Mouse (Mus musculus) limb, embryonic 11.5 days (tissue): ENCODE data around the gene Gm10803. TPM values are rescaled to one million over a fixed set of nuclear protein-coding genes. Genes with fewer than 3 reads are reported as not detected.
A peak's percentile ranks its signal among the peaks of the same experiment; 100 is the strongest.
"Not testable (repeated sequence)": the region's sequence is repeated elsewhere in the genome, so short reads cannot be mapped to it uniquely, and the experiment has no call there.

Experiments used
- ATAC-seq: fragments of 200-750 bp; cut with Nextera tagmentation; 2 replicates; pipeline ENCODE4 v1.8.0; 2017; ENCODE audit warnings: low read depth; ENCODE audit not compliant: insufficient number of reproducible peaks, low FRiP score, low TSS enrichment
- DNase-seq: peaks from one replicate; pipeline ENCODE4 v3.0.0-alpha.2; 2015; ENCODE audit warnings: low spot score
- H3K27ac ChIP-seq: fragments of 300-500 bp; sonication (generic); replicated peaks from 2 replicates; pipeline ENCODE4 v1.5.1; 2014; ENCODE audit warnings: low read depth, mild to moderate bottlenecking, low read length
- H3K27me3 ChIP-seq: fragments of 300-500 bp; sonication (generic); 2 replicates; pipeline ENCODE4 v1.6.1; 2014; ENCODE audit warnings: mild to moderate bottlenecking, low read length, mixed read lengths; ENCODE audit not compliant: control insufficient read depth, insufficient read depth
- H3K36me3 ChIP-seq: fragments of 300-500 bp; sonication (generic); 2 replicates; pipeline ENCODE4 v1.6.1; 2014; ENCODE audit warnings: mild to moderate bottlenecking, low read length, moderate library complexity, mixed read lengths; ENCODE audit not compliant: control insufficient read depth, insufficient read depth
- H3K4me1 ChIP-seq: fragments of 300-500 bp; sonication (generic); 2 replicates; pipeline ENCODE4 v1.6.1; 2014; ENCODE audit warnings: low read length, mixed read lengths; ENCODE audit not compliant: control insufficient read depth, insufficient read depth
- H3K4me2 ChIP-seq: fragments of 300-500 bp; sonication (generic); 2 replicates; pipeline ENCODE4 v1.6.1; 2014; ENCODE audit warnings: low read depth, mild to moderate bottlenecking, moderate library complexity; ENCODE audit not compliant: severe bottlenecking
- H3K4me3 ChIP-seq: fragments of 300-500 bp; sonication (generic); 2 replicates; pipeline ENCODE4 v1.5.1; 2014; ENCODE audit warnings: low read depth, low read length
- H3K9ac ChIP-seq: fragments of 300-500 bp; sonication (generic); 2 replicates; pipeline ENCODE4 v1.6.1; 2014; ENCODE audit warnings: mild to moderate bottlenecking, low read length
- H3K9me3 ChIP-seq: fragments of 300-500 bp; sonication (generic); 2 replicates; pipeline ENCODE4 v1.6.1; 2016; ENCODE audit warnings: low read length; ENCODE audit not compliant: control insufficient read depth
- WGBS: fragments of 180-500 bp; shearing (Covaris S2); extraction: QIAGEN DNeasy Blood & Tissue Kit; methylation state at CpG from one replicate; pipeline ENCODE4 v1.1.7; 2014; 5-methylcytosine and 5-hydroxymethylcytosine counted together
- polyA plus RNA-seq: library from polyadenylated mRNA; unstranded; fragments of >200 nt; fragmentation: Nextera tagmentation; extraction: Ambion mirVana; gene quantifications from 2 replicates; pipeline ENCODE4 v1.2.1, GENCODE M21; 2014

Gene Gm10803
- not detected in 2 replicates for polyA plus RNA-seq

DNA sequence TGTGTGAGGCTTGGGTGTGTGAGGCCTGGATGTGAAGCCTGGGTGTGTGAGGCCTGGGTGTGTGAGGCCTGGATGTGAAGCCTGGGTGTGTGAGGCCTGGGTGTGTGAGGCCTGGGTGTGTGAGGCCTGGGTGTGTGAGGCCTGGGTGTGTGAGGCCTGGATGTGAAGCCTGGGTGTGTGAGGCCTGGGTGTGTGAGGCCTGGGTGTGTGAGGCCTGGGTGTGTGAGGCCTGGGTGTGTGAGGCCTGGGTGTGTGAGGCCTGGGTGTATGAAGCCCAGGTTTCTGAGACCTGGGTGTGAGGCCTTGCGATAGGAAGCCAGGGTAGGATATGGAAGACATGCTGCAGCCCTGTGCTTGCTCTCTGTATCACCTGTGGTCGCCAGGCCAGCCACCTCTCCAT lies at the start of gene Gm10803:
TSS of gene Gm10803 (plus strand) at position 301 of the 400 bp plus-strand sequence.
- H3K4me2 ChIP-seq, H3K27me3 ChIP-seq, ATAC-seq, H3K9ac ChIP-seq, H3K4me3 ChIP-seq, H3K9me3 ChIP-seq, H3K4me1 ChIP-seq, H3K36me3 ChIP-seq, DNase-seq, H3K27ac ChIP-seq: not testable (repeated sequence)
- WGBS, result 91% methylated on average over 2 of the region's 2 CpGs

DNA sequence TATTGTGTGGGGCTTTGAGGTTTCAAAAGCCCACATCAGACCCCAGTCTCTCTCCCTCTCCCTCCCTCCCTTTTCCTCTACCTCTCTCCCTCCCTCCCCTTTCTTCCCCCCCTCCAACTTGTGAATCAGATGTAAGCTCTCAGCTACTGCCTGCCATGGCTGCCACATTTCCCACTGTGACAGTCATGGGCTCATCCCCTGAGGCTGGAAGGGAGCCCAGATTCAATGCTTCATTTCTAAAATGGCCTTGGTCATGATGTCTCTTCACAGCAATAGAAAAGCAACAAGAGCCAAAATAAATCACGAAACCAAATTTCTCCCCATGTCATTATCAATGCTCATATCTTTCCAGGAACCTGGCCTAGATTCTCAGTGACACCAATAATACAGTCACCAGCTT lies 49.5 kb upstream of the Gm10803 start:
- Histone ChIP-seq H3K9ac (no peak overlapping the region), H3K27ac (no peak overlapping the region), H3K9me3 (no peaks in the 10 kb centered on the region), H3K4me1 (0 out of 2 replicates have a peak, but pooled peaks cover 5% of the 10 kb centered on the region), H3K27me3 (no peaks in the 10 kb centered on the region), H3K4me2 (no peak overlapping the region), H3K4me3 (no peak overlapping the region), H3K36me3 (no peaks in the 10 kb centered on the region)
- WGBS, result 93% methylated on average over 1 of the region's 1 CpGs
- DNase-seq (no peak), ATAC-seq (no peak)

DNA sequence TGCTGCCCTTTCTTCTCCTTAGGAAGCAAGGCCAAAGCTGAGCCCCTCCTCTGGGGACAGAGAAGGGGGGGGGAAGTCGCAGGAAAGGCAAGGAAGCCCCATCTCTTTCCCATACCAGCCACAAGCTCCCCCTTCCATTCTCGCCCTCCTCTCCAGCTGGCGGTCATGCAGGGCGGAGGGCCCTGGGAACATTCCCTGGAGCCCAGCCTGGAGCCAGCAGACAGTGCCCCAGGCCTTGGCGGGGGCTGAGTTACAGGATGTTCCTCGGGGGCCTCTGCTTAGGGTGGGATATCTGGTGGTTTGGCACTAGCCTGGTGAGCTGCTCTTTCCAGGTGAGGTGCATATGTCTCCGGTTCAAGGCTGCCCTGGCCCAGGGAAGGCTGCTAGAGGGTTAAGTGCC lies 48.2 kb upstream of the Gm10803 start:
- H3K4me3 ChIP-seq, result no peak overlapping the region
- ATAC-seq, result no peak
- H3K27ac ChIP-seq, result no peak overlapping the region
- H3K9ac ChIP-seq, result no peak overlapping the region
- H3K4me1 ChIP-seq, result 0 out of 2 replicates have a peak, but pooled peaks cover 5% of the 10 kb centered on the region
- no peaks in the 10 kb centered on the region for H3K27me3 ChIP-seq
- WGBS, result 76% methylated on average over 7 of the region's 7 CpGs
- H3K4me2 ChIP-seq, result no peak overlapping the region
- no peak for DNase-seq
- H3K9me3 ChIP-seq, result no peaks in the 10 kb centered on the region
- no peaks in the 10 kb centered on the region for H3K36me3 ChIP-seq

DNA sequence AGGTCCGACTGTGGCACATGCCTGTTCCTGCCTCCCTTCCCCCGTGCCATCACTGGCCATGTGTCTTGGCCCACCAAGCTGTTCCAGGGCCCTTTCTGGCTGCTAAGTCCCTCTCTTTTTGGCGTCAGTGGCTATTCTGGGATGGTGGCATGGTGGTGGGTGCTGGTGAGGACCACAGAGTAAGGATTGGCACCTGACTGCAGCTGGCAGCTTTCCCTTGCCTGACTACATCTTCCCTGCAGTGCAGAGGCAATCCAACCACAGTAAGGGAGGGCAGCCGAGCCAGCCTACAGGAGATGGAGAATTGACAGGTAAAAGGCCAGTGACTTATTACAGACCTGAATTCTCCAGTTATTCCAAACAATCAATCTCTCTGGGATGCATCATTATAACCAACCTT lies 45.1 kb upstream of the Gm10803 start:
- DNase-seq, result no peak
- ATAC-seq, result no peak
- 0 out of 2 replicates have a peak, but pooled peaks cover 5% of the 10 kb centered on the region for H3K4me1 ChIP-seq
- no peak overlapping the region for H3K4me3 ChIP-seq
- WGBS, result 86% methylated on average over 4 of the region's 4 CpGs
- H3K9ac ChIP-seq, result no peak overlapping the region
- H3K4me2 ChIP-seq, result no peak overlapping the region
- no peaks in the 10 kb centered on the region for H3K9me3 ChIP-seq
- no peak overlapping the region for H3K27ac ChIP-seq
- H3K36me3 ChIP-seq, result no peaks in the 10 kb centered on the region
- H3K27me3 ChIP-seq, result no peaks in the 10 kb centered on the region

DNA sequence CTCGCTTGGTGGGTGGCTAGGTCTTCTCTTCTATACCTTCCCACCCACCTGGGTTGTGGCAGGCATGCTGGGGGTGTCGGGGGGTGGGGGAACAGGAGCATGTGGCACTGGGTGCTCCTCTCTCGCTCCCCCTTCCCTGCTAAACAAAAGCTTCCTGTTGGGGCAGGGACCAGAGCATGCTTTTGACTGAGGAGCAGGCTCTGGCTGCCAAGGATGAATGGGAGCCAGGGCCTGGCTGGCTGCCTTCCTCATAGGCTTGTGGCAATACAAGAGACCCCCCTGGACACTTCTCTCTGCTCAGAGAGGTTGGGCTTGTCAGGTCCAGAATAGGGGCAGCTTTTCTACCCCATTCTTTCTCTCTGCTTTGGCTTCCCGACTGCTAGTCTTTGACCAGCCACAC lies 39.3 kb upstream of the Gm10803 start:
- no peaks in the 10 kb centered on the region for H3K36me3 ChIP-seq
- peaks cover 18% of the 10 kb centered on the region; the same call in 1 of the 2 replicates for H3K4me1 ChIP-seq
- H3K4me2 ChIP-seq, result no peak overlapping the region
- H3K27ac ChIP-seq, result no peak overlapping the region
- 80% methylated on average over 4 of the region's 4 CpGs for WGBS
- ATAC-seq (no peak), DNase-seq (no peak)
- no peaks in the 10 kb centered on the region for H3K27me3 ChIP-seq
- no peaks in the 10 kb centered on the region for H3K9me3 ChIP-seq
- no peak overlapping the region for H3K4me3 ChIP-seq
- H3K9ac ChIP-seq, result no peak overlapping the region

DNA sequence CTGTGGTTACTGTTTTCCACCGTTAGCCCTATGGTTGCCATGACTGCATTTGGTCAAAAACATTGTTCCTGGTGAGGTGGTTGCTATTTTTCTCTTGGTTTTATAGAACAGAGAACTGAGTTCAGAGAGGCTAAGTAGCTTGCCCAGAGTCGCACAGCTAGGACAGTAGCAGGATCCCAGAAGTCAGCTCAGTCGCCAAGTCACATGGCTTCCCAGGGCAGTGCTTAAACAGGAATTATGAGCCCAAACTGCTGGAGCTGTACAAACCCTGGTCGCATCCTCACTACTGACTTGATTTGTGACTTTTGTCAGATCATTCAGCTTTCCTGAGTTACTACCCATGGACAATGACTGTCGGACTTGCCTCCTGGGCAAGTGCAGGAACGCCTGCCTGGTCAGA lies 38.8 kb upstream of the Gm10803 start:
- ATAC-seq (no peak), DNase-seq (no peak)
- H3K9ac ChIP-seq, result no peak overlapping the region
- no peak overlapping the region for H3K4me2 ChIP-seq
- peaks cover 18% of the 10 kb centered on the region; the same call in 1 of the 2 replicates for H3K4me1 ChIP-seq
- WGBS, result 56% methylated on average over 6 of the region's 6 CpGs
- no peak overlapping the region for H3K27ac ChIP-seq
- H3K9me3 ChIP-seq, result no peaks in the 10 kb centered on the region
- no peak overlapping the region for H3K4me3 ChIP-seq
- H3K36me3 ChIP-seq, result no peaks in the 10 kb centered on the region
- no peaks in the 10 kb centered on the region for H3K27me3 ChIP-seq

DNA sequence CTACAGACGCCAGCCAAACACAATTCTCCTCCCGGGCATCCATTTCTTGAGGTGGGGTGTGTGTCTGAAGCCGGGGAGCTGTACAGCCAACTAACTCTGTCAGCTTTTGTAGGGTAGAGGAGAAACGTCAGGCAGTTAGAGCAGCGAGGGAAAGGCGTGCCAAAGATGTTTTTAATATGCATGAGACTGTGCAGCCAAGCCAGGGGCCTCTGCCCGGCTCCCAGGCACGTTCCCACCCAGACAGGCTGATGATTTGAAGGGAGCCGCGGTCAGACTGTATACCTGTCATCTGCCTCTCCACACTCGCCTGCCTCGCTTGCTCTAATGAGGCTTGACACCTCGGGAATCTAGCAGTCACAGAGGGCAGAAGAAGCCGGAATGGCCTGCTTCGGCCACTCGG lies 38.4 kb upstream of the Gm10803 start:
- no peaks in the 10 kb centered on the region for H3K27me3 ChIP-seq
- DNase-seq (peak; percentile 59), ATAC-seq (no peak)
- WGBS, result 21% methylated on average over 16 of the region's 16 CpGs
- no peaks in the 10 kb centered on the region for H3K9me3 ChIP-seq
- H3K9ac ChIP-seq, result no peak overlapping the region
- no peak overlapping the region for H3K27ac ChIP-seq
- no peaks in the 10 kb centered on the region for H3K36me3 ChIP-seq
- peaks cover 18% of the 10 kb centered on the region; the same call in 1 of the 2 replicates for H3K4me1 ChIP-seq
- H3K4me2 ChIP-seq, result no peak overlapping the region
- H3K4me3 ChIP-seq, result no peak overlapping the region

DNA sequence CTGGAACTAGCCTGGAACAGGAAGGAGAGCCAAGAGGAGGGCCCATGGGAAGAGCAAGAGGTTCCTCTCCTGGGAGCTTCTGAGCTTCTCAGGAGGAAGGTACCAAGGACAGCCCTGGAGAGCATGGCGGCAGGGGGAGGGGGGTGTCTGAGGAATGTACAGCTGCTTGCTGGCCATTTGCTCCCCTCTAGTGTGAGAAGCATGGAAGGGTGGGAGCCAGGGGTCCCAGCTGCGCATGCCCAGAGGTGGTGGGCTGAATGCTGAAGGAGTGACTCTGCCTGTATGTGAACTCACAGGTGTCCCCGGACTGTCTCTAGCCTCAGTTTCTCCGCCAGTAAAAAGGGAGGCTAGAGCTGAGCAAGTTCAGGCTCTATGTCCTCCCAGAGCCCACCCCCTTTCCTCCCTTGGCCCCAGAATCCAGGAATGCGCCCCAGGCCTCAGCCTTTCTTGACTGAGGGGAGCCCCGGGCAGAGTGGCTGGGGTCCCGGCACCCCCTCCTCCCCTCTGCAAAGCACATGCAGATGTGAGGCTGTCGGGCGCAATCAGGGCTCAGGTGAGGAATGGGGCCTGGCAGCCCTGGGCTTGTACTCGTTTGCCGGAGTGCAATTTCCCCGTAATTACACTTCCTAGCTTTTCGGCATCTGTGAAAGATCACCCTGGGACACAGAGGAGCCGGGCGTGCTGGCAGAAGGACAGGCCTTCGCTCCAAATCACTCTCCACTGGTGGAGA lies 35.2 kb upstream of the Gm10803 start:
- Histone ChIP-seq H3K9me3 (no peaks in the 10 kb centered on the region), H3K4me1 (peaks cover 18% of the 10 kb centered on the region; the same call in 1 of the 2 replicates), H3K4me3 (no peak overlapping the region), H3K27me3 (no peaks in the 10 kb centered on the region), H3K4me2 (no peak overlapping the region), H3K27ac (no peak overlapping the region), H3K9ac (no peak overlapping the region; the same call in 1 of the 2 replicates), H3K36me3 (no peaks in the 10 kb centered on the region)
- DNase-seq (peak; percentile 59), ATAC-seq (0 out of 2 replicates have a peak, but pooled peaks have one; percentile 50)
- WGBS, result 25% methylated on average over 16 of the region's 16 CpGs
